Mouse (Mus musculus) MEL (cell line): ENCODE results near the gene Gm20388.

Source experiments
- CTCF ChIP-seq, 3 experiments: IDR thresholded peaks in 2 of 3; conservative IDR thresholded peaks in 1 of 3; 2 replicates each; pipeline ENCODE4 v1.5.1; 2011 to 2012; ENCODE audit warnings: low read length in 3 of 3, low read depth in 2 of 3, mild to moderate bottlenecking in 2 of 3, improper control_type of control experiment in 1 of 3, inconsistent platforms in 1 of 3, mixed read lengths in 1 of 3, moderate library complexity in 1 of 3; ENCODE audit not compliant: control insufficient read depth in 1 of 3, insufficient read depth in 1 of 3, poor library complexity in 1 of 3, severe bottlenecking in 1 of 3
- SIN3A ChIP-seq: IDR thresholded peaks from 2 replicates; pipeline ENCODE4 v1.6.1; 2012; ENCODE audit warnings: low read length, improper control_type of control experiment, inconsistent platforms

- no peak for TF ChIP-seq CTCF (IDR thresholded peaks at IDR 0.05 in 2 of 3, conservative IDR thresholded peaks at IDR 0.05 in 1 of 3; ENCODE audit: control insufficient read depth in 1 of 3, insufficient read depth in 1 of 3, low read depth in 2 of 3, low read length in 3 of 3, poor library complexity in 1 of 3, severe bottlenecking in 1 of 3)
- TF ChIP-seq SIN3A: no peak
Measured at GRCm38 (mm10) chr8:122484831-122485230, 2574.2 kb downstream of the Gm20388 start.
